Mouse (Mus musculus): ENCODE measurements around the gene Efhd2. TPM values are rescaled to one million over a fixed set of nuclear protein-coding genes. Genes with fewer than 3 reads are reported as not detected.

Efhd2 gene
- polyA plus RNA-seq (2017; shearing (Covaris generic)): 10 to 100 TPM; 26.9 to 64.6 (median 28.4) TPM

- ATAC-seq: peak; percentile 96
Observed at GRCm38 (mm10) chr4:141874601-141875460, at the start of gene Efhd2. Gene Efhd2 (minus strand): TSS chr4:141874920.

GRCm38 (mm10) chr4:141923961-141924360 is 49.2 kb upstream of the Efhd2 start:
- ATAC-seq: no peak

- no peak for ATAC-seq
Observed at GRCm38 (mm10) chr4:141920391-141920790, 45.7 kb upstream of the Efhd2 start.

GRCm38 (mm10) chr4:141917735-141918419 is 43.2 kb upstream of the Efhd2 start:
- no peak for ATAC-seq

GRCm38 (mm10) chr4:141914040-141914439 is 39.3 kb upstream of the Efhd2 start:
- ATAC-seq: no peak

GRCm38 (mm10) chr4:141913201-141913993 is 38.7 kb upstream of the Efhd2 start:
- no peak for ATAC-seq

- no peak for ATAC-seq
Observed at GRCm38 (mm10) chr4:141904710-141905109, 30.0 kb upstream of the Efhd2 start.

- no peak for ATAC-seq
Observed at GRCm38 (mm10) chr4:141902479-141902858, 27.7 kb upstream of the Efhd2 start.

- ATAC-seq: no peak
Observed at GRCm38 (mm10) chr4:141901711-141902478, 27.2 kb upstream of the Efhd2 start.

- no peak for ATAC-seq
Observed at GRCm38 (mm10) chr4:141900421-141900820, 25.7 kb upstream of the Efhd2 start.

- no peak for ATAC-seq
Observed at GRCm38 (mm10) chr4:141899936-141900335, 25.2 kb upstream of the Efhd2 start.

GRCm38 (mm10) chr4:141898905-141899304 is 24.2 kb upstream of the Efhd2 start:
- ATAC-seq: no peak

GRCm38 (mm10) chr4:141897838-141898237 is 23.1 kb upstream of the Efhd2 start:
- ATAC-seq: no peak

- no peak for ATAC-seq
Observed at GRCm38 (mm10) chr4:141897225-141897624, 22.5 kb upstream of the Efhd2 start.

- no peak for ATAC-seq
Observed at GRCm38 (mm10) chr4:141895772-141896171, 21.1 kb upstream of the Efhd2 start.

- no peak for ATAC-seq
Observed at GRCm38 (mm10) chr4:141893157-141893784, 18.6 kb upstream of the Efhd2 start.

GRCm38 (mm10) chr4:141886385-141886968 is 11.8 kb upstream of the Efhd2 start:
- no peak for ATAC-seq

- no peak for ATAC-seq
Observed at GRCm38 (mm10) chr4:141885451-141885850, 10.7 kb upstream of the Efhd2 start.

- no peak for ATAC-seq
Observed at GRCm38 (mm10) chr4:141882858-141883257, 8.1 kb upstream of the Efhd2 start.

GRCm38 (mm10) chr4:141881950-141882349 is 7.2 kb upstream of the Efhd2 start:
- ATAC-seq: no peak

GRCm38 (mm10) chr4:141881289-141881914 is 6.7 kb upstream of the Efhd2 start:
- no peak for ATAC-seq
